Mouse (Mus musculus): ENCODE data around the gene Cdk1.

DNA sequence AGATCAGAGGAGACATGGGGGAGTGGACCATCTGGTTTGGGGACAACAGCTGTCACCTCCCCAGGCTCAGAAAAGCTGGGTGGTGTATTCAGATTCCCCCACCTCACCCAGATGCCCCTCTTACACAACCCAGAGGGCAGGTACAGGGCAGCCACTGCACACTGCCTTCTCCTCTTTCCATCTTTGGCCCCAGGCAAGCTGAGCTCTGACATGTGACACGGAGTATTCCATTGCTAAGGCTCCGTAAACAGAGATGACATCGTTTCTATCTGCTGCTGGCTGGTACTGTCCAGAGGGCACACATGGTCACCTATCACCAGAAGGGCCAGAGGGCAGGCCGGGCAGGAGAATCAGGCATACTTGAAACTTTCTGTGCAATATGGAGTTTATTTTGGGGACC lies 64.7 kb downstream of the Cdk1 start:
- no peak for TF ChIP-seq MEF2A (IDR thresholded peaks at IDR 0.05; ENCODE audit: borderline replicate concordance, low read depth, low read length)
- no peak for TF ChIP-seq ZNF384 (IDR thresholded peaks at IDR 0.05; ENCODE audit: low read depth, low read length)
- TF ChIP-seq TBP (conservative IDR thresholded peaks at IDR 0.05; ENCODE audit: low read depth, low read length): no peak
- TF ChIP-seq POLR2A (IDR thresholded peaks at IDR 0.05; ENCODE audit: low read depth, low read length): no peak
- TF ChIP-seq CHD2 (IDR thresholded peaks at IDR 0.05; ENCODE audit: low read length): no peak
- no peak for TF ChIP-seq CTCF (conservative IDR thresholded peaks at IDR 0.05 in 1 of 2, IDR thresholded peaks at IDR 0.05 in 1 of 2; ENCODE audit: low read depth in 2 of 2, low read length in 2 of 2)
- no peak for TF ChIP-seq ZC3H11A (IDR thresholded peaks at IDR 0.05; ENCODE audit: low read depth, low read length)
- TF ChIP-seq E2F4 (IDR thresholded peaks at IDR 0.05; ENCODE audit: insufficient replicate concordance, low read depth, low read length): no peak
- TF ChIP-seq USF1 (IDR thresholded peaks at IDR 0.05; ENCODE audit: low read depth, low read length): no peak
- no peak for TF ChIP-seq MAFK (IDR thresholded peaks at IDR 0.05; ENCODE audit: insufficient replicate concordance, low read length)
